Mouse (Mus musculus): ENCODE measurements at regions not wholly inside any gene's neighbourhood (a gene's known extent, or its start where the extent isn't known, plus 50 kb on each side); places are given as distances from the start of the nearest gene placed in this dataset.
A peak's percentile ranks its signal among the peaks of the same experiment; 100 is the strongest.

- Histone ChIP-seq H3K4me3 (replicated peaks) (no peak overlapping the region), H3K9ac (no peak overlapping the region), H3K36me3 (no peaks in the 10 kb centered on the region), H3K4me1 (replicated peaks) (peaks cover 9% of the 10 kb centered on the region), H3K4me2 (replicated peaks) (no peak overlapping the region), H3K27ac (0 out of 2 replicates have a peak overlapping the region, but pooled peaks have one; percentile 44), H3K27me3 (replicated peaks) (no peaks in the 10 kb centered on the region), H3K9me3 (no peaks in the 10 kb centered on the region; the same call in 1 of the 2 replicates)
- WGBS, result 50% methylated on average over 6 of the region's 6 CpGs
- no peak for ATAC-seq
Observed at GRCm38 (mm10) chr12:79865179-79865552, 247.6 kb downstream of the Zfp36l1 start.

GRCm38 (mm10) chr12:79864346-79865178 is 248.3 kb downstream of the Zfp36l1 start:
- no peaks in the 10 kb centered on the region for H3K27me3 ChIP-seq (replicated peaks)
- no peak overlapping the region for H3K4me2 ChIP-seq (replicated peaks)
- H3K36me3 ChIP-seq, result no peaks in the 10 kb centered on the region
- H3K27ac ChIP-seq, result 0 out of 2 replicates have a peak overlapping the region, but pooled peaks have one; percentile 44
- H3K9me3 ChIP-seq, result no peaks in the 10 kb centered on the region; the same call in 1 of the 2 replicates
- H3K9ac ChIP-seq, result no peak overlapping the region
- peaks cover 15% of the 10 kb centered on the region for H3K4me1 ChIP-seq (replicated peaks)
- no peak overlapping the region for H3K4me3 ChIP-seq (replicated peaks)
- 83% methylated on average over 20 of the region's 20 CpGs for WGBS
- no peak for ATAC-seq
